21 mouse cellular contexts compared by ENCODE assay signal in the genomic region with DNA sequence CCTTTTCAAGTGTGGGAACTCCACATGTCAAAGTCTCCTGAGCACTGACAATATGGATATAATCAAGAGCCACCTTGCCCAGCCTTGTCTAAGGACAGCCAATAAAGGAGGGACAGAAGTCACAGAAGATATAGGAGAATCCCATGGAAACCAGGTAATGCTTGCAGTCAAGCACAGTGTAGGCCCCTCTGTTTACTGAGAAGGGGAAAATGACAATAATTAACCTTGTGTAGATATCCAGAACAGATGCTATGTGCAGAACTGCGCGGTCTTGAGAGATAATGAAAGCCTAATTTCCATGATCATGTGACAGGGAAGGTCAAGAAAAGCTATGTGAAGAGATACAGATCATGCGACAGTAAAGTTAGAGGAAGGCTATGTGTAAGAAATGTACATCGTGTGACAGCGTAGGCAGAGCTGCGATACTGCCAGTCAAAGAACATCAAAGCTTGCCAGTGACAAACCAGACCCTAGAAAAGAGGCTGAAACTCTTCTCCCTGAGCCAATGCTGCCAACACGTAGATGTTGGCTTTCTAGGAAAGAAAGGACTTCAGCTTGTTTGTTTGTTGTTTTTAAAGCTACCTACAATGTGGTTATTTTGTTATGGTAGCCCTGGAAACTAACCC. TPM values are rescaled to one million over a fixed set of nuclear protein-coding genes. Genes with fewer than 3 reads are reported as not detected.
A peak's percentile ranks its signal among the peaks of the same experiment; 100 is the strongest.
DNase-seq lines count a peak whose midpoint lies in the region; ATAC-seq and TF ChIP-seq lines count a peak whose summit lies in the region.
"Had no signal": no experiment of that assay in that cellular context is flagged by ENCODE, and none has a peak within 500 bp of the region (broad histone marks: within the 10 kb centered on the region; RNA-seq: fewer than 3 reads in every experiment).

No protein-coding gene starts in this region.

- TF ChIP-seq CTCF in forebrain, postnatal 0 days (IDR thresholded peaks at IDR 0.05; ENCODE audit: low read depth) = no peak
- no peak for TF ChIP-seq CTCF in ES-Bruce4 (IDR thresholded peaks at IDR 0.05; ENCODE audit: low read depth, low read length)
- no peak for TF ChIP-seq CTCF in gastrocnemius, adult 2 months (IDR thresholded peaks at IDR 0.05)

- TF ChIP-seq POLR2A in ES-Bruce4 (IDR thresholded peaks at IDR 0.05; ENCODE audit: insufficient read depth, low read length) = no peak

- no peak overlapping the region for H3K4me2 ChIP-seq in forebrain, postnatal 0 days (ENCODE audit: low read depth)
- H3K4me2 ChIP-seq in forebrain, embryonic 11.5 days (ENCODE audit: low read depth, low read length, severe bottlenecking) = no peak overlapping the region
- no peak overlapping the region for H3K4me2 ChIP-seq in liver, embryonic 13.5 days
- H3K4me2 ChIP-seq in midbrain, embryonic 12.5 days (replicated peaks) = peak overlapping the region; percentile 14; the same call in 1 of the 2 replicates
- H3K4me2 ChIP-seq: embryonic facial prominence, embryonic 12.5 days; forebrain, embryonic 13.5 days; heart, embryonic 11.5 days; heart, embryonic 15.5 days had no signal

- H3K27me3 ChIP-seq in forebrain, postnatal 0 days (ENCODE audit: insufficient read depth, low read length) = no peaks in the 10 kb centered on the region
- H3K27me3 ChIP-seq in forebrain, embryonic 11.5 days (ENCODE audit: control insufficient read depth, insufficient read depth, low read length) = no peaks in the 10 kb centered on the region
- H3K27me3 ChIP-seq in liver, embryonic 13.5 days = no peaks in the 10 kb centered on the region
- no peaks in the 10 kb centered on the region for H3K27me3 ChIP-seq in ES-Bruce4 (ENCODE audit: control insufficient read depth, insufficient read depth, low read length, poor library complexity, severe bottlenecking)
- no peaks in the 10 kb centered on the region for H3K27me3 ChIP-seq in midbrain, embryonic 12.5 days
- H3K27me3 ChIP-seq: embryonic facial prominence, embryonic 12.5 days; forebrain, embryonic 13.5 days; heart, embryonic 15.5 days had no signal

- H3K36me3 ChIP-seq in forebrain, postnatal 0 days (ENCODE audit: insufficient read depth) = no peaks in the 10 kb centered on the region
- no peaks in the 10 kb centered on the region for H3K36me3 ChIP-seq in forebrain, embryonic 11.5 days (ENCODE audit: control insufficient read depth, insufficient read depth, low read length)
- H3K36me3 ChIP-seq in liver, embryonic 13.5 days = no peaks in the 10 kb centered on the region
- H3K36me3 ChIP-seq in ES-Bruce4 (ENCODE audit: control insufficient read depth, insufficient read depth, low read length, poor library complexity, severe bottlenecking) = peaks cover 37% of the 10 kb centered on the region
- no peaks in the 10 kb centered on the region for H3K36me3 ChIP-seq in midbrain, embryonic 12.5 days
- H3K36me3 ChIP-seq: embryonic facial prominence, embryonic 12.5 days; heart, embryonic 15.5 days had no signal

- TF ChIP-seq EP300 in ES-Bruce4 (IDR thresholded peaks at IDR 0.05; ENCODE audit: insufficient read depth, low read depth, low read length) = no peak

- H3K9me3 ChIP-seq in forebrain, postnatal 0 days (ENCODE audit: low read length) = no peaks in the 10 kb centered on the region
- H3K9me3 ChIP-seq in forebrain, embryonic 11.5 days (ENCODE audit: control insufficient read depth, low read length) = no peaks in the 10 kb centered on the region
- H3K9me3 ChIP-seq in liver, embryonic 13.5 days (replicated peaks) = no peaks in the 10 kb centered on the region
- H3K9me3 ChIP-seq in ES-Bruce4 (replicated peaks; ENCODE audit: control insufficient read depth, insufficient read depth, low read length, poor library complexity, severe bottlenecking) = no peaks in the 10 kb centered on the region
- H3K9me3 ChIP-seq in midbrain, embryonic 12.5 days = no peaks in the 10 kb centered on the region
- H3K9me3 ChIP-seq: embryonic facial prominence, embryonic 12.5 days; forebrain, embryonic 13.5 days; heart, embryonic 15.5 days had no signal

- H3K4me1 ChIP-seq in forebrain, postnatal 0 days (ENCODE audit: insufficient read depth) = no peaks in the 10 kb centered on the region
- no peaks in the 10 kb centered on the region for H3K4me1 ChIP-seq in forebrain, embryonic 11.5 days (replicated peaks; ENCODE audit: control insufficient read depth, insufficient read depth, low read length)
- H3K4me1 ChIP-seq in liver, embryonic 13.5 days (replicated peaks) = peaks cover 80% of the 10 kb centered on the region
- peaks cover 6% of the 10 kb centered on the region for H3K4me1 ChIP-seq in ES-Bruce4 (ENCODE audit: control insufficient read depth, insufficient read depth, low read length)
- 0 out of 2 replicates have a peak, but pooled peaks cover 8% of the 10 kb centered on the region for H3K4me1 ChIP-seq in midbrain, embryonic 12.5 days

- 0 out of 2 replicates have a peak, but pooled peaks have one; percentile 10 for ATAC-seq in forebrain, postnatal 0 days
- ATAC-seq in forebrain, embryonic 11.5 days (replicated peaks; ENCODE audit: low FRiP score) = no peak
- no peak for ATAC-seq in liver, embryonic 13.5 days (ENCODE audit: low read depth)
- no peak for ATAC-seq in midbrain, embryonic 12.5 days (ENCODE audit: low FRiP score, low read depth)
- ATAC-seq: CD4-positive, CD25-positive, alpha-beta regulatory T cell, adult 4 months had no signal

- 73% methylated on average over 7 of the region's 7 CpGs for WGBS in forebrain, postnatal 0 days
- WGBS in forebrain, embryonic 11.5 days = 90% methylated on average over 7 of the region's 7 CpGs
- 74% methylated on average over 7 of the region's 7 CpGs for WGBS in liver, embryonic 13.5 days (ENCODE audit: insufficient replicate concordance)
- 83% methylated on average over 7 of the region's 7 CpGs for WGBS in midbrain, embryonic 12.5 days

- intact Hi-C loops in gastrocnemius, adult 2 months (cut with DNase I) = no loop called here

- H3K9ac ChIP-seq in forebrain, postnatal 0 days = no peak overlapping the region
- no peak overlapping the region for H3K9ac ChIP-seq in forebrain, embryonic 11.5 days (ENCODE audit: low read length)
- H3K9ac ChIP-seq in liver, embryonic 13.5 days = no peak overlapping the region
- H3K9ac ChIP-seq in ES-Bruce4 (ENCODE audit: low read depth, poor library complexity, severe bottlenecking) = no peak overlapping the region
- H3K9ac ChIP-seq in midbrain, embryonic 12.5 days (replicated peaks) = no peak overlapping the region
- H3K9ac ChIP-seq: embryonic facial prominence, embryonic 12.5 days; forebrain, embryonic 13.5 days; heart, embryonic 15.5 days had no signal

- no peak overlapping the region for H3K27ac ChIP-seq in forebrain, postnatal 0 days (ENCODE audit: low read depth, low read length)
- H3K27ac ChIP-seq in forebrain, embryonic 11.5 days (ENCODE audit: low read depth, low read length) = no peak overlapping the region
- H3K27ac ChIP-seq in liver, embryonic 13.5 days = peak overlapping the region; percentile 63
- peak overlapping the region; percentile 37 for H3K27ac ChIP-seq in ES-Bruce4 (ENCODE audit: insufficient read depth, low read length)
- no peak overlapping the region for H3K27ac ChIP-seq in midbrain, embryonic 12.5 days (replicated peaks)
- no peak overlapping the region for H3K27ac ChIP-seq in gastrocnemius, adult 2 months
- H3K27ac ChIP-seq: embryonic facial prominence, embryonic 12.5 days; forebrain, embryonic 13.5 days; heart, adult 2 months; heart, embryonic 15.5 days had no signal

- no peak for DNase-seq in forebrain, postnatal 0 days
- no peak for DNase-seq in forebrain, embryonic 11.5 days (ENCODE audit: low spot score)
- DNase-seq in liver, embryonic 13.5 days = no peak
- DNase-seq in liver = no peak
- DNase-seq in gastrocnemius, adult 2 months = no peak
- no peak for DNase-seq in frontal cortex, postnatal 25 days (ENCODE audit: low spot score in 2 of 2)
- DNase-seq: B cell, adult 2 months; cerebellum, adult 11-12 months; cerebellum, adult 9-10 months; cerebellum, postnatal 25 days; gastrocnemius, postnatal 14 days; heart, adult 2 months; heart, postnatal 14 days had no signal

- no peak overlapping the region for H3K4me3 ChIP-seq in forebrain, postnatal 0 days (ENCODE audit: low read depth, low read length)
- H3K4me3 ChIP-seq in forebrain, embryonic 11.5 days (ENCODE audit: low read depth, low read length) = no peak overlapping the region
- H3K4me3 ChIP-seq in liver, embryonic 13.5 days (replicated peaks) = no peak overlapping the region
- H3K4me3 ChIP-seq in ES-Bruce4 (ENCODE audit: low read depth, low read length) = no peak overlapping the region
- no peak overlapping the region for H3K4me3 ChIP-seq in midbrain, embryonic 12.5 days
- no peak overlapping the region for H3K4me3 ChIP-seq in gastrocnemius, adult 2 months
- H3K4me3 ChIP-seq: embryonic facial prominence, embryonic 12.5 days; forebrain, embryonic 13.5 days; heart, adult 2 months; heart, embryonic 15.5 days had no signal

RNA-seq across cellular contexts. Expression of a gene that starts 17.1 kb away (rescaled TPM):
- 2.3 and 2.5 TPM in 2 replicates for total RNA-seq in forebrain, postnatal 0 days (2014; rRNA removed)
- 1.2 and 1.7 TPM in 2 replicates for polyA plus RNA-seq in forebrain, postnatal 0 days (2015; fragmentation: Nextera tagmentation; extraction: Ambion mirVana)
- 4.1 and 6.4 TPM in 2 replicates for polyA plus RNA-seq in forebrain, embryonic 11.5 days (2014; fragmentation: Nextera tagmentation; extraction: Ambion mirVana)
- polyA plus RNA-seq in liver, embryonic 13.5 days (2015; fragmentation: Nextera tagmentation; extraction: Ambion mirVana) = 2.1 and 2.4 TPM in 2 replicates
- 74.7 and 74.9 TPM in 2 replicates for polyA plus RNA-seq in ES-Bruce4 (2011; ENCODE audit: insufficient read depth, insufficient read length, low read depth, missing spikeins)
- 5.2 and 9.4 TPM in 2 replicates for polyA plus RNA-seq in midbrain, embryonic 12.5 days (2016; fragmentation: Nextera tagmentation; extraction: Ambion mirVana)
- 1 to 10 TPM; 1.6 to 2.0 TPM for total RNA-seq in gastrocnemius, adult 2 months (2021)
- total RNA-seq: hematopoietic stem cell, adult 5-6 weeks had no signal

RNA-seq across cellular contexts. Expression of a gene that starts 44.2 kb away (rescaled TPM):
- total RNA-seq in forebrain, postnatal 0 days (2014; rRNA removed) = 36.2 and 41.7 TPM in 2 replicates
- polyA plus RNA-seq in forebrain, postnatal 0 days (2015; fragmentation: Nextera tagmentation; extraction: Ambion mirVana) = 11.5 and 16.2 TPM in 2 replicates
- 33.4 and 33.5 TPM in 2 replicates for polyA plus RNA-seq in forebrain, embryonic 11.5 days (2014; fragmentation: Nextera tagmentation; extraction: Ambion mirVana)
- polyA plus RNA-seq in liver, embryonic 13.5 days (2015; fragmentation: Nextera tagmentation; extraction: Ambion mirVana) = 5.9 and 7.8 TPM in 2 replicates
- 38.6 and 43.2 TPM in 2 replicates for polyA plus RNA-seq in ES-Bruce4 (2011; ENCODE audit: insufficient read depth, insufficient read length, low read depth, missing spikeins)
- polyA plus RNA-seq in midbrain, embryonic 12.5 days (2016; fragmentation: Nextera tagmentation; extraction: Ambion mirVana) = 33.1 and 34.0 TPM in 2 replicates
- total RNA-seq in gastrocnemius, adult 2 months (2021) = 10 to 100 TPM in 1 of 2 experiments, 1 to 10 TPM in 1; 9.8 to 11.7 TPM

Comparison
In these comparisons a context has a peak if more than half of its experiments do, and no peak if none do; other contexts are left out.
1. H3K27ac ChIP-seq: peak in liver, embryonic 13.5 days (single experiment) and ES-Bruce4 (single experiment); none in forebrain, postnatal 0 days (single experiment), forebrain, embryonic 11.5 days (single experiment), midbrain, embryonic 12.5 days (single experiment) and gastrocnemius, adult 2 months (single experiment).